Mouse (Mus musculus) olfactory bulb, adult 2 months (tissue): ENCODE data around the gene Rhebl1.

Experiments used
- CTCF ChIP-seq: fragments of 200-500 bp; IDR thresholded peaks from 2 replicates; pipeline ENCODE4 v1.5.1; 2012; ENCODE audit warnings: low read depth, mild to moderate bottlenecking, low read length, moderate library complexity; ENCODE audit not compliant: insufficient read depth
- POLR2A ChIP-seq: fragments of 200-500 bp; IDR thresholded peaks from 2 replicates; pipeline ENCODE4 v1.6.1; 2012; ENCODE audit warnings: mild to moderate bottlenecking, low read depth, low read length, moderate library complexity; ENCODE audit not compliant: insufficient read depth

DNA sequence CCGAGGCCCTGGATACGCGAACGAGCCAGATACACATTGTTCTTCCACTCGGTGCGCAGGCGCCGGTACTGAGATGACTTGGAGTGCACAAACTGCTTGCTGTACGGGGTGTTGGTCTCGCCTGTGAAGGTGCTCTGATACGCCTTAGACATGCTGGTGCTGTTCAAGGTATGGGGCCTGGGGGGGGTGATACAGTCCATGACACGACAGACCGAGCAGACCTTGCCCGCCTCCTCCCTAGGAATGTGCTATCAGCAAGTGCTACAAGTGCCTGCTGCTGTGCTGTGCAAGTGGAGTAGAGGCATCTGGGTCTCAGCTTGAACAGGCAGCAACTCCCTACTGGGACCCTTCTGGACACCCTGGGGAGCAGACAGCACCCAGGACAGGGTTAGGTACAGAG is 59.0 kb downstream of the Rhebl1 start:
- TF ChIP-seq CTCF: no peak
- TF ChIP-seq POLR2A: no peak
